Comparison of ENCODE assay signal across 8 mouse cellular contexts in genomic region chr2:125506316-125507054, GRCm38 (mm10). TPM values are rescaled to one million over a fixed set of nuclear protein-coding genes. Genes with fewer than 3 reads are reported as not detected.
A peak's percentile ranks its signal among the peaks of the same experiment; 100 is the strongest.
DNase-seq lines count a peak whose midpoint lies in the region; ATAC-seq lines count a peak whose summit lies in the region.

No protein-coding gene starts in this region.

- H3K27me3 ChIP-seq in forebrain, embryonic 14.5 days (replicated peaks; ENCODE audit: control insufficient read depth, insufficient read depth, low read length) = no peaks in the 10 kb centered on the region
- H3K27me3 ChIP-seq in hindbrain, embryonic 12.5 days = peaks cover 12% of the 10 kb centered on the region
- H3K27me3 ChIP-seq in liver, embryonic 12.5 days (replicated peaks) = peaks cover 64% of the 10 kb centered on the region

- peaks cover 4% of the 10 kb centered on the region; the same call in 1 of the 2 replicates for H3K4me1 ChIP-seq in forebrain, embryonic 14.5 days (ENCODE audit: control insufficient read depth, insufficient read depth, low read length)
- peaks cover 15% of the 10 kb centered on the region for H3K4me1 ChIP-seq in hindbrain, embryonic 12.5 days
- H3K4me1 ChIP-seq in liver, embryonic 12.5 days = no peaks in the 10 kb centered on the region

- H3K9ac ChIP-seq in forebrain, embryonic 14.5 days (ENCODE audit: low read length) = peak overlapping the region; percentile 78
- peak overlapping the region; percentile 74 for H3K9ac ChIP-seq in hindbrain, embryonic 12.5 days
- H3K9ac ChIP-seq in liver, embryonic 12.5 days = no peak overlapping the region

- peak overlapping the region; percentile 67 for H3K4me3 ChIP-seq in forebrain, embryonic 14.5 days (ENCODE audit: low read depth, low read length)
- H3K4me3 ChIP-seq in hindbrain, embryonic 12.5 days = peak overlapping the region; percentile 70
- peak overlapping the region; percentile 52 for H3K4me3 ChIP-seq in liver, embryonic 12.5 days

- peak overlapping the region; percentile 70 for H3K27ac ChIP-seq in forebrain, embryonic 14.5 days (ENCODE audit: low read depth, low read length)
- peak overlapping the region; percentile 68 for H3K27ac ChIP-seq in hindbrain, embryonic 12.5 days
- no peak overlapping the region for H3K27ac ChIP-seq in liver, embryonic 12.5 days

- DNase-seq in adrenal gland, adult (ENCODE audit: inconsistent age in 2 of 2, low spot score in 1 of 2) = peak; percentile 24 to 28
- DNase-seq in adrenal gland, adult 8-10 months = no peak
- peak; percentile 47 for DNase-seq in adrenal gland, adult 2 months
- DNase-seq in forebrain, embryonic 14.5 days (ENCODE audit: low spot score) = peak; percentile 75
- DNase-seq in neural tube, embryonic 10.5 days (ENCODE audit: extremely low spot score, low spot score) = peak; percentile 72
- DNase-seq in adipocyte (ENCODE audit: low spot score) = no peak

- peak; percentile 86 for ATAC-seq in forebrain, embryonic 14.5 days
- peak; percentile 87 for ATAC-seq in hindbrain, embryonic 12.5 days (ENCODE audit: low FRiP score)
- ATAC-seq in liver, embryonic 12.5 days = peak; percentile 46; the same call in 1 of the 2 replicates

- no peaks in the 10 kb centered on the region for H3K9me3 ChIP-seq in forebrain, embryonic 14.5 days (replicated peaks; ENCODE audit: control insufficient read depth, low read length)
- no peaks in the 10 kb centered on the region for H3K9me3 ChIP-seq in hindbrain, embryonic 12.5 days (replicated peaks)
- no peaks in the 10 kb centered on the region for H3K9me3 ChIP-seq in liver, embryonic 12.5 days (replicated peaks)

- H3K4me2 ChIP-seq in forebrain, embryonic 14.5 days (ENCODE audit: low read length) = peak overlapping the region; percentile 99
- H3K4me2 ChIP-seq in hindbrain, embryonic 12.5 days (replicated peaks) = peak overlapping the region; percentile 96
- peak overlapping the region; percentile 62 for H3K4me2 ChIP-seq in liver, embryonic 12.5 days

- no peaks in the 10 kb centered on the region for H3K36me3 ChIP-seq in forebrain, embryonic 14.5 days (ENCODE audit: control insufficient read depth, insufficient read depth, low read length)
- no peaks in the 10 kb centered on the region for H3K36me3 ChIP-seq in hindbrain, embryonic 12.5 days
- no peaks in the 10 kb centered on the region for H3K36me3 ChIP-seq in liver, embryonic 12.5 days

- under 1% methylated on average over 37 of the region's 37 CpGs for WGBS in forebrain, embryonic 14.5 days
- 2% methylated on average over 37 of the region's 37 CpGs for WGBS in hindbrain, embryonic 12.5 days
- 4% methylated on average over 34 of the region's 37 CpGs for WGBS in liver, embryonic 12.5 days (ENCODE audit: insufficient replicate concordance)

RNA-seq across cellular contexts. Expression of gene Fbn1, which starts 1.3 kb away (rescaled TPM):
- total RNA-seq in adrenal gland, adult 8-10 months (2022) = 10 to 100 TPM; 11.4 to 25.4 (median 14.2) TPM
- 10 to 100 TPM; 18.5 to 26.0 TPM for total RNA-seq in adrenal gland, adult 2 months (2021)
- 3.4 and 5.0 TPM in 2 replicates for polyA plus RNA-seq in adrenal gland, adult 2 months (2012; rRNA removed)
- polyA plus RNA-seq in forebrain, embryonic 14.5 days (2014; fragmentation: Nextera tagmentation; extraction: Ambion mirVana) = 2.1 and 2.9 TPM in 2 replicates
- polyA plus RNA-seq in hindbrain, embryonic 12.5 days (2016; fragmentation: Nextera tagmentation; extraction: Ambion mirVana) = 14.8 and 18.7 TPM in 2 replicates
- 2.4 and 2.9 TPM in 2 replicates for polyA plus RNA-seq in liver, embryonic 12.5 days (2016; fragmentation: Nextera tagmentation; extraction: Ambion mirVana)

RNA-seq across cellular contexts. Expression of gene Gm9913, which starts 1.6 kb away (rescaled TPM):
- under 1 TPM in 1 of 4 experiments, not detected in 3; 0.11 TPM for total RNA-seq in adrenal gland, adult 8-10 months (2022)
- total RNA-seq in adrenal gland, adult 2 months (2021) = not detected
- polyA plus RNA-seq in adrenal gland, adult 2 months (2012; rRNA removed) = 0.33 TPM in 1 of 2 replicates, not detected in the other
- polyA plus RNA-seq in forebrain, embryonic 14.5 days (2014; fragmentation: Nextera tagmentation; extraction: Ambion mirVana) = 0.14 TPM in 2 replicates
- polyA plus RNA-seq in hindbrain, embryonic 12.5 days (2016; fragmentation: Nextera tagmentation; extraction: Ambion mirVana) = 0.34 and 0.36 TPM in 2 replicates
- 0.05 TPM in 1 of 2 replicates, not detected in the other for polyA plus RNA-seq in liver, embryonic 12.5 days (2016; fragmentation: Nextera tagmentation; extraction: Ambion mirVana)

Comparison
In these comparisons a context has a peak if more than half of its experiments do, and no peak if none do; other contexts are left out.
1. DNase-seq: peak in adrenal gland, adult (2 of 2), adrenal gland, adult 2 months (single experiment), forebrain, embryonic 14.5 days (single experiment) and neural tube, embryonic 10.5 days (single experiment); none in adrenal gland, adult 8-10 months (single experiment) and adipocyte (single experiment).
2. Peak in every context shown above with its lines, with median percentiles within 50 percentile points of each other: ATAC-seq, H3K4me2 ChIP-seq and H3K4me3 ChIP-seq.